Mouse (Mus musculus) lung, embryonic 14.5 days (tissue): ENCODE data around the gene Eif5. TPM values are rescaled to one million over a fixed set of nuclear protein-coding genes. Genes with fewer than 3 reads are reported as not detected.
"Not testable (repeated sequence)": the region's sequence is repeated elsewhere in the genome, so short reads cannot be mapped to it uniquely, and the experiment has no call there.

Experiments used
- ATAC-seq: fragments of 200-750 bp; cut with Nextera tagmentation; 2 replicates; pipeline ENCODE4 v1.8.0; 2017; ENCODE audit warnings: mild to moderate bottlenecking, moderate TSS enrichment, moderate library complexity; ENCODE audit not compliant: insufficient read depth
- DNase-seq: peaks from one replicate; pipeline ENCODE4 v3.0.0-alpha.2; 2015
- H3K27ac ChIP-seq: fragments of 300-500 bp; sonication (generic); 2 replicates; pipeline ENCODE4 v1.5.1; 2014; ENCODE audit warnings: low read depth, mild to moderate bottlenecking, moderate library complexity
- H3K27me3 ChIP-seq: fragments of 300-500 bp; sonication (generic); 2 replicates; pipeline ENCODE4 v1.6.1; 2014; ENCODE audit warnings: low read length, control low read depth; ENCODE audit not compliant: insufficient read depth
- H3K36me3 ChIP-seq: fragments of 300-500 bp; sonication (generic); 2 replicates; pipeline ENCODE4 v1.6.1; 2014; ENCODE audit warnings: control low read depth; ENCODE audit not compliant: insufficient read depth
- H3K4me1 ChIP-seq: fragments of 300-500 bp; sonication (generic); 2 replicates; pipeline ENCODE4 v1.6.1; 2014; ENCODE audit warnings: antibody characterized with exemption, control low read depth; ENCODE audit not compliant: insufficient read depth
- H3K4me2 ChIP-seq: fragments of 300-500 bp; sonication (generic); 2 replicates; pipeline ENCODE4 v1.6.1; 2014; ENCODE audit warnings: mild to moderate bottlenecking
- H3K4me3 ChIP-seq: fragments of 300-500 bp; sonication (generic); 2 replicates; pipeline ENCODE4 v1.5.1; 2014; ENCODE audit warnings: low read depth, low read length
- H3K9ac ChIP-seq: fragments of 300-500 bp; sonication (generic); 2 replicates; pipeline ENCODE4 v1.6.1; 2014
- H3K9me3 ChIP-seq: fragments of 300-500 bp; sonication (generic); 2 replicates; pipeline ENCODE4 v1.6.1; 2016; ENCODE audit warnings: low read depth, low read length, control low read depth
- CTCF ChIP-seq: IDR thresholded peaks from 2 replicates; pipeline ENCODE4 v1.5.1; 2016; ENCODE audit warnings: antibody characterized with exemption, low read depth
- WGBS: fragments of 180-500 bp; shearing (Covaris S2); extraction: QIAGEN DNeasy Blood & Tissue Kit; methylation state at CpG from one replicate; pipeline ENCODE4 v1.1.7; 2014; 5-methylcytosine and 5-hydroxymethylcytosine counted together
- polyA plus RNA-seq: library from polyadenylated mRNA; unstranded; fragments of >200 nt; fragmentation: Nextera tagmentation; extraction: Ambion mirVana; gene quantifications from 2 replicates; pipeline ENCODE4 v1.2.1, GENCODE M21; 2014

The Eif5 gene
- polyA plus RNA-seq, 1 experiment from 2014 or later = 479 TPM

DNA sequence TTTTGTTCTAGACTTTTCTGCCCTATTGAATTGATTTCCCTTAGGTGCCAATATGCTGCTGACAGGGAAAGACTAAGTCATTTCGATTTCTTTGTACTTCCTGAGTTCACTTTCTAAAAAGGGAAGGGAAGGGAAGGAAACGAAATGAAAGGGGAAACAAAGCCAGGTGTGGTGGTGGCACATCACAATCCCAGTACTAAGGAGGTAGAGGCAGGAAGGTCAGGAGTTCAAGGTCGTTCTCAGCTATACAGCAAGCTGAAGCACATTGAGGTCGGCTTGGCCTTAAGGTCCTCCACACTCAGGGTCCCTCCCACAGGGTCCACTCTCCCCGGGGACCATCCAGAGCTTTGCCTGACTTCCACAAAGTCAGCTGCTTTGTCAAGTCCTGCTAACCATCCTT is 34.2 kb upstream of the Eif5 start:
- no peak overlapping the region for H3K9ac ChIP-seq
- no peak for TF ChIP-seq CTCF
- 69% methylated on average over 5 of the region's 5 CpGs for WGBS
- no peaks in the 10 kb centered on the region for H3K27me3 ChIP-seq
- H3K4me2 ChIP-seq = no peak overlapping the region
- H3K27ac ChIP-seq = no peak overlapping the region
- no peaks in the 10 kb centered on the region for H3K4me1 ChIP-seq
- no peak for DNase-seq
- no peaks in the 10 kb centered on the region for H3K9me3 ChIP-seq
- no peak overlapping the region for H3K4me3 ChIP-seq
- H3K36me3 ChIP-seq = no peaks in the 10 kb centered on the region
- no peak for ATAC-seq

DNA sequence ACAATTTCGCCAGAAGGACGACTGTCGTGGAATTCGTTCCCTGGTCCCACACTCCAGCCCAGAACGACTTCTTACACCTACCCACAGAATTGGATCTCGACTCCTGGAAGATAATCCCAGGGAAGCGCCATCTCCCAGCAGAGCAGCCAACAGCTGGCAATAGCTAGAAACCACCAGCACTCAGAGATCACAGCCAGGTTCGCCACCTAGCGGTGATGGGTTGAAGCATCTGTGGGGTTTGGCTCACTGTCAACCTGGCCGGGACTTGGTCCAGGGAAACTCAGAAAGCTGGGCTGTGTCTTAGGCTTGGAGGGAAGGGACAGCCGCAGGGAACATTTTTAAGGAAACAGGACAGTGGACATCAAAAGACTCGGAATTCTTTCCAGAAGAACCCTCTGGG is 32.9 kb upstream of the Eif5 start:
- peak; percentile 98 for TF ChIP-seq CTCF
- Histone ChIP-seq H3K9ac (no peak overlapping the region), H3K36me3 (no peaks in the 10 kb centered on the region), H3K4me3 (peak overlapping the region; percentile 1; the same call in 1 of the 2 replicates), H3K27ac (no peak overlapping the region), H3K27me3 (no peaks in the 10 kb centered on the region), H3K4me1 (no peaks in the 10 kb centered on the region), H3K9me3 (no peaks in the 10 kb centered on the region), H3K4me2 (peak overlapping the region; percentile 48)
- WGBS = under 1% methylated on average over 12 of the region's 12 CpGs
- DNase-seq (peak; percentile 97), ATAC-seq (peak; percentile 85)

DNA sequence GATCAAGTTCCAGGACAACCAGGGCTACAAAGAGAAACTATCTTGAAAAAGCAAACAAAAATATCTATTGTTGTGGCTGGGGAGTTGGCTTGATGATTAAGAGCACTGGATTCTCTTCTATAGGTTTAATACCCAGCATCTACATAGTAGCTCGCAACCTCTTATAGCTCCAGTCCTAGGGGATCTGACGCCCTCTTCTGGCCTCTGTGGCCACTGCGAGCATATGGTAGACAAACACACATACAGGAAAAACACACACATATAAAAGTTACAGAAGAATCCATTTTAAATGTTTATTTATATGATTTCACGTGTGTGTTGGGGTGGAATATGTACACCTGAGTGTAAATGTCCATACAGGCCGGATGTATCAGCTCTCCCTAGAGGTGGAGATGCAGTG is 30.8 kb upstream of the Eif5 start:
- 58% methylated on average over 5 of the region's 5 CpGs for WGBS
- H3K36me3 ChIP-seq = no peaks in the 10 kb centered on the region
- ATAC-seq = no peak
- TF ChIP-seq CTCF = no peak
- H3K4me3 ChIP-seq = no peak overlapping the region
- no peak overlapping the region for H3K9ac ChIP-seq
- no peaks in the 10 kb centered on the region for H3K9me3 ChIP-seq
- no peaks in the 10 kb centered on the region for H3K27me3 ChIP-seq
- H3K27ac ChIP-seq = no peak overlapping the region
- no peak overlapping the region for H3K4me2 ChIP-seq
- no peak for DNase-seq
- H3K4me1 ChIP-seq = no peaks in the 10 kb centered on the region

DNA sequence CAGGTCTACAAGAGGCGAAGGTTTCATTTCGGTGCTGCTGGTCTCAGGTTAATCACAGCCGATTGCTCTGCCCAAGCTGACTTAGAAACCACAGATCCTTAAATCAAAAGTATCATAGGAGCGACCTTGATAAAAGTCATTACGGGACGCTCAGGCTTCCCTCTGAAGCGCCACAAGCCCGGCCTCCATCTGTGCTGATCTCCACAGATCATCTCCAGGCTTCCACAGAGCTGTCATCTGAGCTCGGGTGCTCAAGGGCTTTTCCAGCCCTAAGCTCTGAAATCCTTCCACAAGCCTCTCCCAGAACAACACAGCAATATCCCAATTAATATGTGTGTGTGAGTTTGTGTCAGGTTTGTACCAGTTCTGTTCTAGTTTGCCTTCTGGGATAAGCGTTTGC is 29.9 kb upstream of the Eif5 start:
- no peaks in the 10 kb centered on the region for H3K36me3 ChIP-seq
- 83% methylated on average over 10 of the region's 10 CpGs for WGBS
- no peaks in the 10 kb centered on the region for H3K27me3 ChIP-seq
- no peaks in the 10 kb centered on the region for H3K9me3 ChIP-seq
- no peak overlapping the region for H3K4me3 ChIP-seq
- H3K4me2 ChIP-seq = no peak overlapping the region
- TF ChIP-seq CTCF = no peak
- no peak overlapping the region for H3K27ac ChIP-seq
- DNase-seq (no peak), ATAC-seq (no peak)
- H3K4me1 ChIP-seq = no peaks in the 10 kb centered on the region
- no peak overlapping the region for H3K9ac ChIP-seq

DNA sequence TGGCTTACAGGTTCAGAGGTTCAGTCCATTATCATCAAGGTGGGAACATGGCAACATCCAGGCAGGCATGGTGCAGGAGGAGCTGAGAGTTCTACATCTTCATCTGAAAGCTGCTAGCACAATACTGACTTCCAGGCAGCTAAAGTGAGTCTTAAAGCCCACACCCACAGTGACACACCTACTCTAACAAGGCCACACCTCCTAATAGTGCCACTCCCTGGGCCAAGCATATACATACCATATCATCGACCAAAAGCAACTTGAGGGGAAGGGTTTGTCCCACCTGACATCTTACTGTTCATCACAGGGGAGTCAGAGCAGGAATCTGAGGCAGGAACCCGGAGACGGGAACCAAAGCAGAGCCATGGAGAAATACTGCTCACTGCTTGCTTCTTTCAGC is 29.4 kb upstream of the Eif5 start:
- 78% methylated on average over 3 of the region's 3 CpGs for WGBS
- H3K36me3 ChIP-seq, H3K4me1 ChIP-seq, H3K9ac ChIP-seq, DNase-seq, H3K9me3 ChIP-seq, H3K27ac ChIP-seq, H3K4me3 ChIP-seq, ATAC-seq, H3K4me2 ChIP-seq, H3K27me3 ChIP-seq: not testable (repeated sequence)

DNA sequence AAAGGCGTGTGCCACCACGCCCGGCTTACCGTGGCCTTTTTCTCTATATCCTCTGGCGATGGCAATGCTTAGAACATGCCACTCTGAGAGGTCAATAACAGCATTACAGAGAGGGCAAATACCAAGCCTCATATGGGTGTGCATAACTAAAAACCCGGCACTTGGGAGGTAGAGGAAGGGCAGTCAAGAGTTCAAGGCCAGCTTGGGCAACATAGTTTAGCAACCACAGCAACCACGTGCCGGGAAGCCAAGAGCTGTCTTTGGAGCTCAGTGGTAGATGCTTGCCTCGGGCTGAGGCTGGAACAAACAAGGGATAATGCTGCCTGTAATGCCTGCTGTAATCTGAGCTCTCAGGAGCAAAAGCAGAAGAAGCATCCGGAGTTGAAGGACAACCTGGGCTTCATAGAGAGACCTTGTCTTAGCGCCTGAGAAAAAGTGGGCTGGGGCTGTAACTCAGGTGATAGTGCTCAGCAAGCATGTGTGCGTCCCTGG is 25.2 kb upstream of the Eif5 start:
- H3K4me3 ChIP-seq = no peak overlapping the region
- H3K36me3 ChIP-seq = no peaks in the 10 kb centered on the region
- ATAC-seq (no peak), DNase-seq (no peak)
- H3K4me1 ChIP-seq = no peaks in the 10 kb centered on the region
- whole genome bisulfite sequencing = 85% methylated on average over 12 of the region's 12 CpGs
- TF ChIP-seq CTCF = no peak
- H3K4me2 ChIP-seq = no peak overlapping the region
- H3K27ac ChIP-seq = no peak overlapping the region
- no peaks in the 10 kb centered on the region for H3K27me3 ChIP-seq
- no peaks in the 10 kb centered on the region for H3K9me3 ChIP-seq
- no peak overlapping the region for H3K9ac ChIP-seq

DNA sequence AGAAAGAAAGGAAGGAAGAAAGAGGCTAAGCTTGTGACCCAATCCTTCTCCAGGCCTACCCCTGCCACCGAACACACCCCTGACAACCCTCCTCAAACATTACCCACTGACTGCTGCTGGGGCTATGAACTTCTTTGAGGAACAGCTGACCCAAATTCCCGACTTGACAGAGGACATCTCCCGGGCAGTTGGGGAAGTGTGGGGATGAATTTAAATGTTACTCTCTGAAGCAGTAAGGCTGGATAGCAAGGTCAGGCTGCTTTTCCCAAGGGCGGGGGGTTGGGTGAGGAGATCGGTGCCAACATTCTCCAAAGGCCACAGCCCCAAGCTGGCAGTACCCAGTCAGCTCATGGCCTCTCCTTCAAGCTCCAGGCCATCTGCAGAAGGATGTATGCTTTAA is 24.1 kb upstream of the Eif5 start:
- DNase-seq = no peak
- H3K36me3 ChIP-seq = no peaks in the 10 kb centered on the region
- no peak overlapping the region for H3K9ac ChIP-seq
- WGBS = 59% methylated on average over 5 of the region's 5 CpGs
- no peaks in the 10 kb centered on the region for H3K4me1 ChIP-seq
- no peak overlapping the region for H3K4me3 ChIP-seq
- no peak for TF ChIP-seq CTCF
- H3K4me2 ChIP-seq = no peak overlapping the region
- no peaks in the 10 kb centered on the region for H3K9me3 ChIP-seq
- H3K27me3 ChIP-seq = no peaks in the 10 kb centered on the region
- H3K27ac ChIP-seq = no peak overlapping the region
- no peak for ATAC-seq

DNA sequence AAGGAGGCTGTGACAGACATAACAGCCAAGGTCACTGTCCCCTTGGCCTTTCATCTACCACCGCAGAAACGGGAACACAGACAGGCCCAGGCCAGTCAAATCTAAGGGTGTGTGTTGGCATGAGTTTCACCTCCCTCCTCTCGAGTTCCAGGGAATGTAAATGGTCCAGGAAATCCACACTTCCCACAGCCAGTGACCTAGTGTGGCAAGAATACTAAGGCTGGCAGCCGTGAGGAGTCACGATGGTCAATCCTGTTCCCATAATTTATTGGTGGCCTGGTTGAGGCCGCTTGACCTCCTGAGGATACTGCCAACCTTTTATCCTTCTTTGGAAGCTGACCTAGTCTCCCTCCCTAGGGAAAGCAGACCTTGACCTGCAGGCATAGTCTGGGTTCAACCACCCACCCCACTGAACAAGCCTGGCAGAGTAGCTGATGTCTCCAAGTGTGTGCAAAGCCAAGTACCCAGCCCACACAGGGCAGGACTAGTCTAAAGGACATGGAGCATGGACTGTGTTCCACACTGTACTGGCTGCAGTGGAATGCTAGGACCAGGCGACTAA is 23.5 kb upstream of the Eif5 start:
- Histone ChIP-seq H3K4me1 (no peaks in the 10 kb centered on the region), H3K27me3 (no peaks in the 10 kb centered on the region), H3K9me3 (no peaks in the 10 kb centered on the region), H3K4me2 (no peak overlapping the region), H3K4me3 (no peak overlapping the region), H3K36me3 (no peaks in the 10 kb centered on the region), H3K27ac (peak overlapping the region; percentile 27; the same call in 1 of the 2 replicates), H3K9ac (no peak overlapping the region)
- ATAC-seq = no peak
- DNase-seq = no peak
- TF ChIP-seq CTCF = no peak
- WGBS = 58% methylated on average over 7 of the region's 7 CpGs
